Mouse (Mus musculus): ENCODE results near the gene Aak1.

Gene Aak1

GRCm38 (mm10) chr6:86955741-86956140, 106.4 kb downstream of the Aak1 start:
- no peak for DNase-seq (ENCODE audit: low read depth, low spot score)

GRCm38 (mm10) chr6:86956206-86956605, 106.9 kb downstream of the Aak1 start:
- no peak for DNase-seq (ENCODE audit: low read depth, low spot score)

DNA sequence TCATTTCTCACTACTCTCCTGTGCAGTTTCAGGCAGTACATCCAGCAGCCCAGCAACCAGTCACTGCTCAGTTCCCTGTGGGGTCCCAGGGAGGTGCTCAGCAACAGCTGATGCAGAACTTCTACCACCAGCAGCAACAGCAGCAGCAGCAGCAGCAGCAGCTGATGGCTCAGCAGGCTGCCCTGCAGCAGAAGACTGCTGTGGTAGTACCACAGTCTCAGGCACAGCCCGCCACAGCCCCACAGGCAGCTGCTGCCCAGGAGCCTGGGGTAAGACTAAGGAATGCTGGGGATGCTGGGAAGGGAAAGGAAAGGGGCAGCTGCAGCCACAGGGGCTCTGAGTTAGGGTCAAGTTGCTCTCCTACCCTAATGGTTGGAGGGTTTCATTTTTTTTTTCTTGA, 109.7 kb downstream of the Aak1 start:
- no peak for DNase-seq (ENCODE audit: low read depth, low spot score)

- DNase-seq (ENCODE audit: low read depth, low spot score): no peak
These were observed 114.8 kb downstream of the Aak1 start for GRCm38 (mm10) chr6:86963987-86964685.

DNA sequence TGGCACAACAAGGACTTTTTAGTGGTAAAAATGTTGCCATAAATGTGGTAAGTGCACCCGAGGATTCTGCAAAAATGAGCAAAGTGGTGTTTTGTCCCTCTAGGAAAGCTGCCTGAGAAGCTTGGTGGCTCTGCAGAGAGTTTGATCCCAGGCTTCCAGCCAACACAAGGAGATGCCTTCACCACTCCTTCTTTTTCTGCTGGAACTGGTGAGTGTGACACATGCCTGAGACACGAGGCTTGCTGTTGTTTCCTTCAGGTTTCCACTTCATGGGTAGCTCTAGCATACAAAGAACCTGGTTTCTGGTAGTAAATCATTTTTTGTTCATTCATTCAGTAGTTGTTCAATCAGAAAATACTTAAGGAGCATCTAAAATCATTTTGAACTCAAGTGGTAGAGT, 117.8 kb downstream of the Aak1 start:
- DNase-seq (ENCODE audit: low read depth, low spot score): no peak

DNA sequence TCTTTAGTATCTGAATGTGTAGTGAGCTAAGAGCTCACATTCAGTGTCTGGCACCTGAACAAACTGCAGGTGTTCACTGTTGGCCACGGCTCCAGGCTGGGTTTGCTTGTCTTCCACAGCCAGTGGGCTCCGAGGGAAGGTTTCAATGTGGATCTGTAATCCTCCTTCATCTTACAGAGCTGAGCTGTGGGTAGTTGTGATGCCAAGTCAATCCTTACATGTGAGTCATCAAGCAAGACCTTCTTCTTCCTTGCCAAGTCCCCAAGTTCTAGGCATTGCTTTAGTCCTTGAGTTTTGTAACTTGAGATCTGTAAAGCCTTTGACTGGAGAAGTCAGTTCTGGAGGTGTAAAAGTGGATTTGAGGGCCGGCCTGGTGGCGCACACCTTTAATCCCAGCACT, 124.6 kb downstream of the Aak1 start:
- DNase-seq (ENCODE audit: low read depth, low spot score): no peak

- DNase-seq (ENCODE audit: low read depth, low spot score): no peak
These were observed 129.0 kb downstream of the Aak1 start for GRCm38 (mm10) chr6:86978156-86978908.

GRCm38 (mm10) chr6:86978909-86979265, 129.6 kb downstream of the Aak1 start:
- DNase-seq (ENCODE audit: low read depth, low spot score): no peak

GRCm38 (mm10) chr6:86981206-86981605, 131.9 kb downstream of the Aak1 start:
- no peak for DNase-seq (ENCODE audit: low read depth, low spot score)

DNA sequence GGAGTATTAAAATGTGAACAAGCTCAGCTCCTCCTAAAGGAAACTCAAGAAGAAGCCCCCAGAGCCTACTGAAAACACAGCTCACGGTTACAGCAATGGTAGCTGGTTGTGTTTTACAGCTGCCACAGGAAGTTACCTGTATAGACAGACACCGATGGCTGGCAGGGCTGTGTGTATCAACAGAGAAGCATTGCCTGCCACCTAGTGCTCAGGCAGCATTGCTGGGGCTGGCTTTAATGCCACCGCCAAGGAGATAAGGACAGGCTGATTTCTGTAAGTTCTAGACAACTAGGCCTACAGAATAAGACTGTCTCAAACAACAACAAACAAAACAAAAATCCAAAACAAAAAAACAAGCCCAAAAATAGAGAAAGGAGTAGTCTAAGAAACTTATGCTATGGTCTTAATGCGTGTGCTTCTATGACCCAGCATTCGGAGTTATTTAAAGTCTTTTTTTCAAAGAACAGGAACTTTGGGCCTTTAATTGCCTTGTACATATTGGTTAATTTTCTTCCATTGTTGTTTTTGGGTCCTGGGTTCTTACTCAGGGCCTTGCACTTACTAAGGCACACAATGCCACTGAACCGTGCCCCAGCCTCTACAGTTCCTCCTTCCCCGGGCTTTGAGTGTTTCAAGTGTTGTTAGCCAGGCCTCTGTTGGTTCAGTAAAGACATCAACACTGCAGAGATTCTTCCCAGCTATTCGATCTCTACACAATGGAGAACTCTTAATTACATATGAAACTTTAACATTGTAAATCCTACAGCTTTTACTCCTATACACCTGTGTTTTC, 136.2 kb downstream of the Aak1 start:
- no peak for DNase-seq (ENCODE audit: low read depth, low spot score)

- DNase-seq (ENCODE audit: low read depth, low spot score): no peak
These were observed 140.3 kb downstream of the Aak1 start for GRCm38 (mm10) chr6:86989576-86989975.

GRCm38 (mm10) chr6:86991041-86991440, 141.7 kb downstream of the Aak1 start:
- DNase-seq (ENCODE audit: low read depth, low spot score): no peak

GRCm38 (mm10) chr6:86992349-86992748, 143.0 kb downstream of the Aak1 start:
- no peak for DNase-seq (ENCODE audit: low read depth, low spot score)

DNA sequence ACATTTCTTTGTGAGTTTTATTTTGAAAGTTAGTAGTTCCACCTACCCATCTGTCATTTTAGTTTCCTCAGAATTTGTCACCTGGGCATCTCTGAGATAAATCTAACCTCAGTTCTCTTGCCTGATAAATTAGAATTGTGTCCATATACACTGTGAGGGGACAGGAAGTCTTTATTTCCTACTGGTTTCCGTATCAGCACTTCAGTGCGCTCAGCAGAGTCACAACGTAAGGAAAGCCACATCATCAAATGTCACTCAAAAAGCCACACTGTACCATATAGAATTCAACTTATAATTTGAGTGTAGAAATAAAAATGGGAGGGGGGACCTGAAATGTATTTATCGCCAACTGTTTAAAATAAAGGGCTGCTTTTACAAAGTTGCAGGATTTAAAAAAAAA, 144.9 kb downstream of the Aak1 start:
- no peak for DNase-seq (ENCODE audit: low read depth, low spot score)

GRCm38 (mm10) chr6:86996629-86997307, 147.5 kb downstream of the Aak1 start:
- no peak for DNase-seq (ENCODE audit: low read depth, low spot score)

GRCm38 (mm10) chr6:86997360-86997759, 148.0 kb downstream of the Aak1 start:
- no peak for DNase-seq (ENCODE audit: low read depth, low spot score)

GRCm38 (mm10) chr6:87001995-87002394, 152.7 kb downstream of the Aak1 start:
- DNase-seq (ENCODE audit: low read depth, low spot score): no peak

GRCm38 (mm10) chr6:87002521-87003055, 153.3 kb downstream of the Aak1 start:
- DNase-seq (ENCODE audit: low read depth, low spot score): peak; percentile 87

- no peak for DNase-seq (ENCODE audit: low read depth, low spot score)
These were observed 154.8 kb downstream of the Aak1 start for GRCm38 (mm10) chr6:87004099-87004498.

DNA sequence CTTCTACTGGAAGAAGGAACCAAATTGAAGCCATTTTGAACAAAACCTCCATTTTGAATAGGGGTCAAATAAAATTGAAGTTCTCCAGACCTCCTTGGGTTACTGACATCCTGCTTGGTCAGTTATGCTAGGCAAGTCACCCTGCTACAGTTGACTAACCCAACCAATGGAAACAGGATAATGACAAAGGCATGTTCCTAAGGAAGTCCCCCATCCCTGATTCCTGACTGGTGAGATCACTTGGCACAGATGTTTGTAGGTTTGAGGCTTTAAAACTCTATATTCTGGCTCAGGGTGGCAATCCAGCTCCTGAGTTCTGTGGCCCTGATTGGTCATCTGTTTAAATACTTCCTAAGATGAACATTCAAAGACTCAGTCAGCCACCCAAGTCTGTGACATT, 156.3 kb downstream of the Aak1 start:
- DNase-seq (ENCODE audit: low read depth, low spot score): no peak

DNA sequence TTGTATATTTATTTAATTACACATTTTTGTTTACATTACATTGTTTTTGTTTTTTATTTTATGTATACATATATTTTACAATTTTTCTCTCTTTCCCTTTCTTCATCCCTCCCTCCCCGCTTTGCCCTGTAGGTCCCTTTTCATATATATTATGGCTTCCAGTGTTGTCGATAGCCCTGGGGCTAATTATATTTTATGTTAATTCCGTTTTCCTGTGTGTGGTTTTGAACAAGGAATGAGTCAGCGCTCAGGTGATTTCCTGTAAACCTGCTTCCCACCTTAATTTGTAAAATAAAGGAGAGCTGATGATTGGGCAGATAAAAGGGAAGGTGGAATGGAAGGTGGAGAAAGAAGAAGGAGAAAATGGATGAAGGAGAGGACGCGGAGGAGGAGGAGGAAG, 159.6 kb downstream of the Aak1 start, which contains the start of gene Nfu1:
Nfu1 (plus strand) TSS at position 350 of the 400 bp plus-strand sequence.
- DNase-seq (ENCODE audit: low read depth, low spot score): no peak

Data from CD4-positive, CD25-positive, alpha-beta regulatory T cell, adult 2 months (primary cell).